Mouse (Mus musculus): ENCODE measurements around the gene Gucd1.

DNA sequence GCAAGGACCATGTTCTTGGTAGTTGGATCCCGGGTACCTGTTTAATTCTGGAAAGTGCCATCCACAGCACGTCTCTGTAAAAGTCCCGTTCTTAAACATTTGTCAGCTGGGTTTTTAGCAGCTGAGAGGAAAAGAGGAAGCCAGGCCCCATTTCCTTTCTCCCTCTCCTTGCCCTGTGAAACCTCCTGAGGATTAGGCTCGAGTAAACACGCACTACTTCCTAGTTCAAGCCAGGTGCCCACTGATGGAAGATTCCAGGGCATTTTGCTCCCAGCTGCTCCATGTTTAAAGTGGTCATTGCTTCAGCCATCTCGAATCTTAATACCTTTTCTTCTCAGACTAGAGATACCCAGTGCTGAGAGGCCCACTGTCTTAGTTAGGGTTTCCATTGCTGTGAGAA is 33.0 kb downstream of the Gucd1 start:
- no peak for TF ChIP-seq POLR2A (IDR thresholded peaks at IDR 0.05; ENCODE audit: borderline replicate concordance, extremely low read depth, low read depth, low read length)
- no peak for TF ChIP-seq CTCF (IDR thresholded peaks at IDR 0.05; ENCODE audit: insufficient read depth, low read length)
